Mouse (Mus musculus) myocyte (in vitro differentiated cells): Measurements from ENCODE around the gene Mnat1. TPM values are rescaled to one million over a fixed set of nuclear protein-coding genes. Genes with fewer than 3 reads are reported as not detected.
A peak's percentile ranks its signal among the peaks of the same experiment; 100 is the strongest.
"Not testable (repeated sequence)": the region's sequence is repeated elsewhere in the genome, so short reads cannot be mapped to it uniquely, and the experiment has no call there.

ENCODE experiments used
- H3K27me3 ChIP-seq: one replicate; pipeline ENCODE4 v1.6.1; 2011; ENCODE audit not compliant: control insufficient read depth, insufficient read depth, insufficient read length
- H3K36me3 ChIP-seq: one replicate; pipeline ENCODE4 v1.6.1; 2011; ENCODE audit not compliant: control insufficient read depth, insufficient read depth
- H3K4me2 ChIP-seq: one replicate; pipeline ENCODE4 v1.6.1; 2011; ENCODE audit warnings: low read depth, control low read depth
- H3K4me3 ChIP-seq: one replicate; pipeline ENCODE4 v1.5.1; 2011; ENCODE audit warnings: mild to moderate bottlenecking, control low read depth, moderate library complexity
- H3K79me2 ChIP-seq: one replicate; pipeline ENCODE4 v1.6.1; 2011; ENCODE audit not compliant: control insufficient read depth, insufficient read depth
- H3ac ChIP-seq: one replicate; pipeline ENCODE4 v1.6.1; 2011; ENCODE audit not compliant: control insufficient read depth, insufficient read length
- CEBPB ChIP-seq: IDR thresholded peaks from 2 replicates; pipeline ENCODE4 v1.6.1; 2011; ENCODE audit warnings: mild to moderate bottlenecking, moderate library complexity; ENCODE audit not compliant: poor library complexity, insufficient read depth, severe bottlenecking
- E2F4 ChIP-seq: IDR thresholded peaks from one replicate; pipeline ENCODE4 v1.6.1; 2011; ENCODE audit warnings: mild to moderate bottlenecking, control low read depth, moderate library complexity; ENCODE audit not compliant: insufficient read depth
- MAX ChIP-seq: IDR thresholded peaks from one replicate; pipeline ENCODE4 v1.6.1; 2011; ENCODE audit warnings: low read depth, mild to moderate bottlenecking, control low read depth
- MYOD1 ChIP-seq, 3 experiments: IDR thresholded peaks; one replicate each; pipeline ENCODE4 v1.6.1; 2011; ENCODE audit warnings: control low read depth in 2 of 3, low read depth in 2 of 3, mild to moderate bottlenecking in 2 of 3, moderate library complexity in 1 of 3; ENCODE audit not compliant: insufficient read length in 2 of 3, control insufficient read depth in 1 of 3
- MYOG ChIP-seq, 3 experiments: IDR thresholded peaks; one replicate each; pipeline ENCODE4 v1.6.1; 2011; ENCODE audit warnings: control low read depth in 2 of 3, low read depth in 2 of 3, mild to moderate bottlenecking in 2 of 3; ENCODE audit not compliant: insufficient read length in 2 of 3, control insufficient read depth in 1 of 3, insufficient read depth in 1 of 3
- POLR2A ChIP-seq: IDR thresholded peaks from one replicate; pipeline ENCODE4 v1.6.1; 2011; ENCODE audit warnings: low read depth, mild to moderate bottlenecking, control low read depth, moderate library complexity; ENCODE audit not compliant: insufficient read length
- POLR2AphosphoS2 ChIP-seq: IDR thresholded peaks from one replicate; pipeline ENCODE4 v1.6.1; 2011; ENCODE audit warnings: low read depth, control low read depth; ENCODE audit not compliant: insufficient read length
- REST ChIP-seq: IDR thresholded peaks from one replicate; pipeline ENCODE4 v1.6.1; 2011; ENCODE audit warnings: mild to moderate bottlenecking, control low read depth, moderate library complexity; ENCODE audit not compliant: insufficient read depth, insufficient read length
- SRF ChIP-seq: IDR thresholded peaks from one replicate; pipeline ENCODE4 v1.6.1; 2011; ENCODE audit warnings: low read depth; ENCODE audit not compliant: control insufficient read depth, insufficient read length
- TCF12 ChIP-seq: IDR thresholded peaks from one replicate; pipeline ENCODE4 v1.6.1; 2011; ENCODE audit warnings: mild to moderate bottlenecking, control low read depth; ENCODE audit not compliant: poor library complexity, insufficient read depth, severe bottlenecking
- TCF3 ChIP-seq: IDR thresholded peaks from one replicate; pipeline ENCODE4 v1.6.1; 2011; ENCODE audit warnings: low read depth, control low read depth; ENCODE audit not compliant: insufficient read length
- USF1 ChIP-seq: IDR thresholded peaks from one replicate; pipeline ENCODE4 v1.6.1; 2011; ENCODE audit warnings: low read depth, mild to moderate bottlenecking, control low read depth, moderate library complexity
- polyA plus RNA-seq: library from polyadenylated mRNA; unstranded; fragments of >200 nt; fragmentation: generic; extraction: Trizol; gene quantifications from one replicate; pipeline ENCODE4 v1.2.1, GENCODE M21; 2012; ENCODE audit warnings: missing spikeins

Mnat1 gene
- polyA plus RNA-seq, 1 experiment, result 30.4 TPM

- peaks cover 10% of the 10 kb centered on the region for H3K36me3 ChIP-seq
- H3K27me3 ChIP-seq, result no peaks in the 10 kb centered on the region
- TF ChIP-seq TCF3 (no peak), TCF12 (no peak), POLR2A (no peak), SRF (no peak), MYOD1 (IDR thresholded peaks at IDR 0.05; ENCODE audit: control insufficient read depth in 1 of 3, insufficient read length in 2 of 3, low read depth in 2 of 3) (no peak), MAX (no peak), CEBPB (no peak), USF1 (no peak), MYOG (IDR thresholded peaks at IDR 0.05; ENCODE audit: control insufficient read depth in 1 of 3, insufficient read depth in 1 of 3, insufficient read length in 2 of 3, low read depth in 2 of 3) (no peak), REST (no peak), E2F4 (no peak), POLR2AphosphoS2 (no peak)
- H3ac ChIP-seq, result no peak overlapping the region
- no peak overlapping the region for H3K4me3 ChIP-seq
- no peaks in the 10 kb centered on the region for H3K79me2 ChIP-seq
- H3K4me2 ChIP-seq, result no peak overlapping the region
Measured at GRCm38 (mm10) chr12:73094605-73095004, 28.9 kb upstream of the Mnat1 start.

GRCm38 (mm10) chr12:73096177-73096576, 27.3 kb upstream of the Mnat1 start:
- not testable (repeated sequence) for H3K4me3 ChIP-seq, H3K79me2 ChIP-seq, H3K27me3 ChIP-seq, H3ac ChIP-seq, H3K4me2 ChIP-seq
- peaks cover 24% of the 10 kb centered on the region for H3K36me3 ChIP-seq

GRCm38 (mm10) chr12:73098593-73098992, 24.9 kb upstream of the Mnat1 start:
- Histone ChIP-seq H3K79me2 (peaks cover 33% of the 10 kb centered on the region), H3K4me3 (no peak overlapping the region), H3K4me2 (no peak overlapping the region), H3K36me3 (peaks cover 46% of the 10 kb centered on the region), H3ac (no peak overlapping the region), H3K27me3 (no peaks in the 10 kb centered on the region)
- no peak for TF ChIP-seq POLR2A
- TF ChIP-seq REST, result no peak
- no peak for TF ChIP-seq MAX
- no peak for TF ChIP-seq MYOD1 (IDR thresholded peaks at IDR 0.05; ENCODE audit: control insufficient read depth in 1 of 3, insufficient read length in 2 of 3, low read depth in 2 of 3)
- no peak for TF ChIP-seq CEBPB
- TF ChIP-seq E2F4, result no peak
- TF ChIP-seq USF1, result no peak
- no peak for TF ChIP-seq POLR2AphosphoS2
- no peak for TF ChIP-seq MYOG (IDR thresholded peaks at IDR 0.05; ENCODE audit: control insufficient read depth in 1 of 3, insufficient read depth in 1 of 3, insufficient read length in 2 of 3, low read depth in 2 of 3)
- TF ChIP-seq SRF, result no peak
- no peak for TF ChIP-seq TCF12
- TF ChIP-seq TCF3, result no peak

- TF ChIP-seq MYOG (IDR thresholded peaks at IDR 0.05; ENCODE audit: control insufficient read depth in 1 of 3, insufficient read depth in 1 of 3, insufficient read length in 2 of 3, low read depth in 2 of 3) (peak in 2 of 3 experiments; percentile 39 to 61), USF1 (no peak), SRF (no peak), TCF12 (no peak), MAX (no peak), POLR2A (no peak), TCF3 (no peak), MYOD1 (IDR thresholded peaks at IDR 0.05; ENCODE audit: control insufficient read depth in 1 of 3, insufficient read length in 2 of 3, low read depth in 2 of 3) (peak in 2 of 3 experiments; percentile 62 to 79), CEBPB (no peak), REST (no peak), E2F4 (no peak), POLR2AphosphoS2 (no peak)
Measured at GRCm38 (mm10) chr12:73103713-73104112, 19.8 kb upstream of the Mnat1 start.

GRCm38 (mm10) chr12:73107821-73108220, 15.7 kb upstream of the Mnat1 start:
- Histone ChIP-seq H3ac (no peak overlapping the region), H3K27me3 (no peaks in the 10 kb centered on the region), H3K4me3 (no peak overlapping the region), H3K36me3 (peaks cover 38% of the 10 kb centered on the region), H3K4me2 (peak overlapping the region; percentile 80), H3K79me2 (peaks cover 99% of the 10 kb centered on the region)
- TF ChIP-seq USF1, result no peak
- TF ChIP-seq POLR2A, result no peak

More at GRCm38 (mm10) chr12:73103713-73104112, 19.8 kb upstream of the Mnat1 start:
- Histone ChIP-seq H3K79me2 (peaks cover 84% of the 10 kb centered on the region), H3ac (no peak overlapping the region), H3K27me3 (no peaks in the 10 kb centered on the region), H3K36me3 (peaks cover 65% of the 10 kb centered on the region), H3K4me3 (no peak overlapping the region), H3K4me2 (no peak overlapping the region)
